Mouse (Mus musculus) lung, adult 2 months (tissue): Measurements from ENCODE around the gene Rps6kb1. TPM values are rescaled to one million over a fixed set of nuclear protein-coding genes. Genes with fewer than 3 reads are reported as not detected.

ENCODE experiments used
- DNase-seq: peaks from one replicate; pipeline ENCODE4 v3.0.0; 2022
- H3K4me1 ChIP-seq: fragments of 200-500 bp; 2 replicates; pipeline ENCODE4 v1.6.1; 2011; ENCODE audit warnings: low read length; ENCODE audit not compliant: control insufficient read depth, insufficient read depth
- H3K4me3 ChIP-seq: fragments of 200-500 bp; replicated peaks from 2 replicates; pipeline ENCODE3; 2011; ENCODE audit warnings: low read depth, mild to moderate bottlenecking, control low read depth, low read length; ENCODE audit errors: extremely low read depth
- CTCF ChIP-seq: fragments of 200-500 bp; IDR thresholded peaks from 2 replicates; pipeline ENCODE4 v1.5.1; 2011; ENCODE audit warnings: mild to moderate bottlenecking, low read length, control low read depth; ENCODE audit not compliant: insufficient read depth
- POLR2A ChIP-seq: fragments of 200-500 bp; IDR thresholded peaks from 2 replicates; pipeline ENCODE4 v1.6.1; 2011; ENCODE audit warnings: low read depth, mild to moderate bottlenecking, control low read depth, low read length, borderline replicate concordance; ENCODE audit errors: extremely low read depth
- WGBS: fragments of 180-500 bp; shearing (Covaris S2); methylation state at CpG from one replicate; pipeline ENCODE4 v1.1.7; 2018; 5-methylcytosine and 5-hydroxymethylcytosine counted together
- polyA plus RNA-seq: library from polyadenylated mRNA; depleted of rRNA; stranded (reverse); fragments of >200 nt; gene quantifications from 2 replicates; pipeline ENCODE4 v1.2.3, GENCODE M21; 2012

Rps6kb1 gene
- polyA plus RNA-seq, 1 experiment, result 7.4 TPM

DNA sequence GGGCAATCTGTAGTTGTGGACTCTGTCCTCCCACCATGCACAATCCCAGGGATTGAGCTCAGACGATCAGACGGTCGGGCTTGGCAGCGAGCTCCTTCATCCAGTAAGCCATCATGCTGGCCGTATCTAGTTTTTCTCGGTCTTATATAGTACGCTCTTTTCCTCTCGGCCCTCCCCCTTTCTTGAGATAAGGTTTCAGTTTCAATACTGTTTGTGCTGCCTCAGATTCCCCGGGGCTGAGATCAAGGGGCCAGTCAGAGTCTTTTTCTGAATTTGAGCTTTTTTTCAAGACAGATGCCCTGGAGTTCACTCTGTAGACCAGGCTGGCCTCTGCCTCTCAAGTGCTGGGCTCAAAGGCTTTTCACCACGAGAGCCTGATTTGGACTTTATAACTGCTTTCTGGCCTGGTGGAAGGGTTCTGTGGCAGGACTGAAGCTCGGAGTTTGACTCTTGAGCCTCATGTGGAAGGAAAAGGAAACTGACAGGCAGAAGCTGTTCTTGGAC lies 36.7 kb upstream of the Rps6kb1 start:
- TF ChIP-seq POLR2A (peak; percentile 92; the same call in 1 of the 2 replicates), CTCF (no peak)
- whole genome bisulfite sequencing, result 4% methylated on average over 11 of the region's 11 CpGs
- H3K4me1 ChIP-seq, result peaks cover 41% of the 10 kb centered on the region
- H3K4me3 ChIP-seq, result peak overlapping the region; percentile 74
- peak; percentile 71 for DNase-seq

DNA sequence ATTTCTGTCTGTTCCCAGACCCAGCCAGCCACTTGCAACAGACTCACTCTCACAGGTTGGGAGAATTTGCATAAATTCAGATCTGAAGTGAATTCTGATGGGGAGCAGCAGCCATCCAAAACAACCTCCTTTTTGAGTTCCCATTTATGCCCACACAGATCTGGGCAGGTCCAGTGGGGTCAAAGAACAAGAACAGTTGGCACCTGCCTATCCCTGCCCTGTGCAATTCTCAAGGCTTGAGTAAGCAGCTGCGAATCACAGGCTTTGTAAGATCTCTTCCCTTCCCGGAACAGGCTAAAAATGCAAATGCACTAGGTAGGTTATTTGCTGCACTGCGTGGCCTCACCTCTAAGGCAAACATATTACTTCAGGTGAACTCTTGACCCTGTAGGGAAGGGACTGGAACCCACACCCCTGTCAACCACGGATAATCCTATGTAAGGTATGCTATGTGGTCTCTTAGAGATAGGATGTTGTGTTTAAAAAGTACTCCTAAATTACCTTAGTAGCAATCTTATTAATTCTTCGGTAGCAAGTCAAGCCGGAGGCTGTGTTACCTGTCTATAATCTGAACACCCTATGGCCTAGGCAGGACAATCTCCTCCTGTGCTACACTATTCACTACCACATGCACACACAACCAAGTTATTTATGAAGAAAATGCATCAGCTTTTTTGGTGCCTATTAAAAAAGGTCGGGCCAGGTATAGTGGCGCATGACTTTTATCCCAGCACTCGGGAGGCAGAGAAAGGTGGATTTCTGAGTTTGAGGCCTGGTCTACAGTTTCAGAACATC lies 35.9 kb upstream of the Rps6kb1 start:
- WGBS, result 61% methylated on average over 9 of the region's 9 CpGs
- no peak overlapping the region for H3K4me3 ChIP-seq
- peaks cover 40% of the 10 kb centered on the region for H3K4me1 ChIP-seq
- no peak for DNase-seq
- no peak for TF ChIP-seq CTCF
- TF ChIP-seq POLR2A, result 0 out of 2 replicates have a peak, but pooled peaks have one; percentile 5

DNA sequence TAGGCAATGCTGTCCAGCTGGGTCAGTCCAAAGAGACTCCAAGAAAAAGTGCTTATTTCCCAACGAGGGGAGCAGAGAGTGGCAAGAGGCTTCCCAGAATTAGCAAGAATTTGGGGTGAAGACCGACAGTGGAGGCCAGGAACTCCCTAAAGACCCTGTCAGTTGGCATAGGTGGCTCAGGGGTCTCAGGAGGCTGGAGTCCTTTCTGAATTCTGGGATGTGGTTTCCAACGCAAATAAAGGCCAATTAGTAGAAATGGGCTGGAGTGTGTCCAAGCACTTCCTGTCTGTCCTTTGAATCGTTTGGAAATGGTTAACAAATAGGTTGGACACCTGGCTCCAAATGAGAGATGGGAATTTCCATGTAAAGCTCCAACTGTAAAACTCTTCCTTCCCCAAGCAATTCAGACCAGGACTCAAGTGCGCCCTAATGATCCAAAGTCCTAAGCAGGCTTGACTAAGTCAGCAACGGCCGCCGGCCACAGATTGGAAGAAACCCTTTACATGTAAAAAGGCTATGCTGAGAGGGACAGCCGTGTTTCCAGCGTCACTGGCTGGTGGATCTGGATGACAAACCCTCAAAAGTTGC lies 35.2 kb upstream of the Rps6kb1 start:
- TF ChIP-seq POLR2A, result no peak
- no peak for TF ChIP-seq CTCF
- DNase-seq, result no peak
- WGBS, result 51% methylated on average over 10 of the region's 10 CpGs

DNA sequence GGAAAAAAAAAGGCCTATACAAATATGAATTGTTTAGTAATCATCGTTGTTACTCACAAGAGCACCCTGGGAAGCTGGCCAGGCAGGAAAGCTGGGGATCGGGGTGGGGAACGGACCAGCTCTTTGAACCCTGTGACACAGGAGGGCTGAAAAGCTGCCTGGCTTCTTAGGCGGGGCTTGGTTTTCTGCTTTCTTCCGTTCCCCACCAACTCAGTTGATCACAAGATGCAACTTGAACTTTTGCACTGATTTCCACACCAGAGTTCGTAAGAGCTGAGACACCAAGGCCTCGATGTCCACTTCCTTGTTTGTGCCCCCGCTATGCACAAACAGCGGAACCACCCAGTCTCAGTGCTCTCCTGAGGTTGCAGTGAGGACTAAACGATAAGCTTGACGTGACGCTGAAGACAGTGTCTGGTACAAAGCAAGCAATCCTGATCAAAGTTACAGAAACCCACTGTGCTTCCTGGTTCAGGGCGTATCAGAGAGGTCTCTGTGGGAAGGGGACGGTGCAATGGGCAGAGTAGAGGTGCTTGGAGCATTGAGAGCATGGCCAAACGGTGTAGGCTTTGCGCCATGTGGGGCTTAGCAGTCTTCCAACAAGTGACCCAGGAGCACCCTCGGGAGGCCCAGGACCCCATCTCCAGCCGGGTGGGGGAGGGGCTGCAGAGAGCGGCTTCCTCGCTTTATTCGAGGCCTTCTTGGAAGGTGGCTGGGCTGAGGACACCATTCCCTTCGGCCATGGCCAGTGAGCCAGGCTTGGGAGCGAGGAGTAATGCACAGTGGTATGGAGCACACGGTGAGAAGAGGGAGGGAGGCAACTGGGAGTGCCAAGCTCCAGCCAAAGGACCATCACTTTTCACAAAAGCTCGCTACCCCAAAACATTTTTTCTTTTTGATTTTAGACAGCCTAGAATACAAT lies 34.5 kb upstream of the Rps6kb1 start:
- WGBS, result 40% methylated on average over 25 of the region's 25 CpGs
- no peak overlapping the region for H3K4me3 ChIP-seq
- DNase-seq, result peak; percentile 69
- TF ChIP-seq POLR2A, result peak; percentile 38; the same call in 1 of the 2 replicates
- no peak for TF ChIP-seq CTCF
- peaks cover 38% of the 10 kb centered on the region for H3K4me1 ChIP-seq

More for the DNA sequence above, 35.2 kb upstream of the Rps6kb1 start:
- Histone ChIP-seq H3K4me3 (no peak overlapping the region), H3K4me1 (peaks cover 38% of the 10 kb centered on the region)

DNA sequence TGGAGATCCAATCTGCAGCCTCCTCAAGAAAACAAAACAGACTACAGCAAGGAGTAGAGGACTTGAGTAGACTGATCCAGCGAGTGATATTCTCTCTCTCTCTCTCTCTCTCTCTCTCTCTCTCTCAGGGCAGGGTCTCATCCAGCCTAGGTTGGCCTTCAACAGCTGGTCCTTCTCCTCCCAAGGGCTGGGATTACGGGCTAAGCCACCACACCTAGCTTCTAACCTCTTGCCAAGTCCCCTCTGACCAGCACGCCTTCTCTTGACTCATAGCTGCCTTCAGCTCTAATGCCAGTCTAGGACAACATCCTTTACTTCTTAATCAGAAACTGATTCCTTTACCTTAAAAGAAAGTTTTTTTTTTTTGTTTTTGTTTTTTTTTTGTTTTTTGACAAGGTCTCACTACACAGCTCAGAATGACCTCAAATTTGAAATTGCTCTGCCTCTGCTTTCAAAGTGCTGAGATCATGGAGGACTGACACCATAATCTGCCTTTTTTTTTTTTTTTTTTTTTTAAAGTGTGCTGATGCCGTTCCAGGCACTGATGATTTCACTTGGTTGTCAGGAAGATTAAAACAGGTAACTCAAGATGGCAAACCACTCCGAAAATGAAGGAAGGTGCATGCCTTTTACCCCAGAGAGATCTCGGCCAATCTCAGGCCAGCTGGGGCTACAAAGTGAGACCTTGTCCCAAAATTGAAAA lies 33.7 kb upstream of the Rps6kb1 start:
- Histone ChIP-seq H3K4me1 (peaks cover 38% of the 10 kb centered on the region), H3K4me3 (no peak overlapping the region)
- DNase-seq, result no peak
- WGBS, result 45% methylated on average over 6 of the region's 6 CpGs
- TF ChIP-seq POLR2A, result no peak
- TF ChIP-seq CTCF, result no peak

GRCm38 (mm10) chr11:86577231-86577630 lies 32.6 kb upstream of the Rps6kb1 start:
- DNase-seq, result no peak
- 36% methylated on average over 4 of the region's 4 CpGs for WGBS
- Histone ChIP-seq H3K4me3 (no peak overlapping the region), H3K4me1 (peaks cover 38% of the 10 kb centered on the region)
- no peak for TF ChIP-seq CTCF
- TF ChIP-seq POLR2A, result peak; percentile 39; the same call in 1 of the 2 replicates

- no peak for DNase-seq
- TF ChIP-seq CTCF (no peak), POLR2A (no peak)
- 55% methylated on average over 7 of the region's 7 CpGs for WGBS
- no peak overlapping the region for H3K4me3 ChIP-seq
- H3K4me1 ChIP-seq, result peaks cover 32% of the 10 kb centered on the region
These were observed 31.2 kb upstream of the Rps6kb1 start for GRCm38 (mm10) chr11:86575632-86576378.

- TF ChIP-seq CTCF (no peak), POLR2A (no peak)
- no peak for DNase-seq
- H3K4me3 ChIP-seq, result no peak overlapping the region
- 56% methylated on average over 2 of the region's 2 CpGs for WGBS
- H3K4me1 ChIP-seq, result peaks cover 24% of the 10 kb centered on the region
These were observed 29.8 kb upstream of the Rps6kb1 start for GRCm38 (mm10) chr11:86574408-86574807.
